Mouse (Mus musculus): ENCODE results near the gene 2310009B15Rik. TPM values are rescaled to one million over a fixed set of nuclear protein-coding genes. Genes with fewer than 3 reads are reported as not detected.
"Not testable (repeated sequence)": the region's sequence is repeated elsewhere in the genome, so short reads cannot be mapped to it uniquely, and the experiment has no call there.

The 2310009B15Rik gene
- 8.6 and 8.9 TPM in 2 replicates for polyA plus RNA-seq (2011; ENCODE audit: insufficient read depth, insufficient read length, low read depth, missing spikeins)

GRCm38 (mm10) chr1:138856101-138856950 is at the start of gene 2310009B15Rik:
Gene 2310009B15Rik, minus strand, starts transcription at chr1:138856852.
- not testable (repeated sequence) for H3K27ac ChIP-seq (ENCODE audit: insufficient read depth, low read length); H3K36me3 ChIP-seq (ENCODE audit: control insufficient read depth, insufficient read depth, low read length, poor library complexity, severe bottlenecking)

GRCm38 (mm10) chr1:138906256-138906655 is 49.6 kb upstream of the 2310009B15Rik start:
- TF ChIP-seq POLR2A (IDR thresholded peaks at IDR 0.05; ENCODE audit: insufficient read depth, low read length) (no peak), CTCF (IDR thresholded peaks at IDR 0.05; ENCODE audit: low read depth, low read length) (no peak), EP300 (IDR thresholded peaks at IDR 0.05; ENCODE audit: insufficient read depth, low read depth, low read length) (no peak)
- Histone ChIP-seq H3K27ac (ENCODE audit: insufficient read depth, low read length) (no peak overlapping the region), H3K27me3 (ENCODE audit: control insufficient read depth, insufficient read depth, low read length, poor library complexity, severe bottlenecking) (no peaks in the 10 kb centered on the region)

More at GRCm38 (mm10) chr1:138856101-138856950, at the start of gene 2310009B15Rik:
- not testable (repeated sequence) for H3K9me3 ChIP-seq (replicated peaks; ENCODE audit: control insufficient read depth, insufficient read depth, low read length, poor library complexity, severe bottlenecking); H3K27me3 ChIP-seq (ENCODE audit: control insufficient read depth, insufficient read depth, low read length, poor library complexity, severe bottlenecking); H3K4me1 ChIP-seq (ENCODE audit: control insufficient read depth, insufficient read depth, low read length)
- Histone ChIP-seq H3K9ac (ENCODE audit: low read depth, poor library complexity, severe bottlenecking) (peak within 1 kb of the TSS; percentile 78; the same call in 1 of the 2 replicates), H3K4me3 (ENCODE audit: low read depth, low read length) (peak within 1 kb of the TSS; percentile 77)

GRCm38 (mm10) chr1:138905092-138905765 is 48.6 kb upstream of the 2310009B15Rik start:
- no peak overlapping the region for H3K9ac ChIP-seq (ENCODE audit: low read depth, poor library complexity, severe bottlenecking)
- no peaks in the 10 kb centered on the region for H3K27me3 ChIP-seq (ENCODE audit: control insufficient read depth, insufficient read depth, low read length, poor library complexity, severe bottlenecking)
- no peak overlapping the region for H3K4me3 ChIP-seq (ENCODE audit: low read depth, low read length)
- no peaks in the 10 kb centered on the region for H3K36me3 ChIP-seq (ENCODE audit: control insufficient read depth, insufficient read depth, low read length, poor library complexity, severe bottlenecking)
- peaks cover 7% of the 10 kb centered on the region for H3K9me3 ChIP-seq (replicated peaks; ENCODE audit: control insufficient read depth, insufficient read depth, low read length, poor library complexity, severe bottlenecking)
- no peak overlapping the region for H3K27ac ChIP-seq (ENCODE audit: insufficient read depth, low read length)
- no peaks in the 10 kb centered on the region for H3K4me1 ChIP-seq (ENCODE audit: control insufficient read depth, insufficient read depth, low read length)
- no peak for TF ChIP-seq POLR2A (IDR thresholded peaks at IDR 0.05; ENCODE audit: insufficient read depth, low read length)
- TF ChIP-seq CTCF (IDR thresholded peaks at IDR 0.05; ENCODE audit: low read depth, low read length), result no peak
- TF ChIP-seq EP300 (IDR thresholded peaks at IDR 0.05; ENCODE audit: insufficient read depth, low read depth, low read length), result no peak

More at GRCm38 (mm10) chr1:138906256-138906655, 49.6 kb upstream of the 2310009B15Rik start:
- Histone ChIP-seq H3K9ac (ENCODE audit: low read depth, poor library complexity, severe bottlenecking) (no peak overlapping the region), H3K4me3 (ENCODE audit: low read depth, low read length) (no peak overlapping the region), H3K9me3 (replicated peaks; ENCODE audit: control insufficient read depth, insufficient read depth, low read length, poor library complexity, severe bottlenecking) (peaks cover 4% of the 10 kb centered on the region), H3K36me3 (ENCODE audit: control insufficient read depth, insufficient read depth, low read length, poor library complexity, severe bottlenecking) (no peaks in the 10 kb centered on the region), H3K4me1 (ENCODE audit: control insufficient read depth, insufficient read depth, low read length) (no peaks in the 10 kb centered on the region)

GRCm38 (mm10) chr1:138903894-138904293 is 47.2 kb upstream of the 2310009B15Rik start:
- H3K27ac ChIP-seq (ENCODE audit: insufficient read depth, low read length), result 0 out of 2 replicates have a peak overlapping the region, but pooled peaks have one; percentile 24
- H3K36me3 ChIP-seq (ENCODE audit: control insufficient read depth, insufficient read depth, low read length, poor library complexity, severe bottlenecking), result no peaks in the 10 kb centered on the region
- TF ChIP-seq CTCF (IDR thresholded peaks at IDR 0.05; ENCODE audit: low read depth, low read length), result no peak
- no peak for TF ChIP-seq POLR2A (IDR thresholded peaks at IDR 0.05; ENCODE audit: insufficient read depth, low read length)
- TF ChIP-seq EP300 (IDR thresholded peaks at IDR 0.05; ENCODE audit: insufficient read depth, low read depth, low read length), result no peak
- no peak overlapping the region for H3K4me3 ChIP-seq (ENCODE audit: low read depth, low read length)
- H3K9ac ChIP-seq (ENCODE audit: low read depth, poor library complexity, severe bottlenecking), result no peak overlapping the region
- H3K9me3 ChIP-seq (replicated peaks; ENCODE audit: control insufficient read depth, insufficient read depth, low read length, poor library complexity, severe bottlenecking), result peaks cover 7% of the 10 kb centered on the region
- H3K4me1 ChIP-seq (ENCODE audit: control insufficient read depth, insufficient read depth, low read length), result no peaks in the 10 kb centered on the region
- H3K27me3 ChIP-seq (ENCODE audit: control insufficient read depth, insufficient read depth, low read length, poor library complexity, severe bottlenecking), result 0 out of 2 replicates have a peak, but pooled peaks cover 1% of the 10 kb centered on the region

GRCm38 (mm10) chr1:138901431-138902117 is 44.9 kb upstream of the 2310009B15Rik start:
- H3K9ac ChIP-seq (ENCODE audit: low read depth, poor library complexity, severe bottlenecking), result no peak overlapping the region
- no peaks in the 10 kb centered on the region for H3K36me3 ChIP-seq (ENCODE audit: control insufficient read depth, insufficient read depth, low read length, poor library complexity, severe bottlenecking)
- H3K27ac ChIP-seq (ENCODE audit: insufficient read depth, low read length), result no peak overlapping the region
- H3K4me1 ChIP-seq (ENCODE audit: control insufficient read depth, insufficient read depth, low read length), result no peaks in the 10 kb centered on the region
- H3K27me3 ChIP-seq (ENCODE audit: control insufficient read depth, insufficient read depth, low read length, poor library complexity, severe bottlenecking), result 0 out of 2 replicates have a peak, but pooled peaks cover 1% of the 10 kb centered on the region
- TF ChIP-seq CTCF (IDR thresholded peaks at IDR 0.05; ENCODE audit: low read depth, low read length) (no peak), POLR2A (IDR thresholded peaks at IDR 0.05; ENCODE audit: insufficient read depth, low read length) (no peak), EP300 (IDR thresholded peaks at IDR 0.05; ENCODE audit: insufficient read depth, low read depth, low read length) (no peak)
- H3K9me3 ChIP-seq (replicated peaks; ENCODE audit: control insufficient read depth, insufficient read depth, low read length, poor library complexity, severe bottlenecking), result peaks cover 7% of the 10 kb centered on the region
- H3K4me3 ChIP-seq (ENCODE audit: low read depth, low read length), result no peak overlapping the region

Data from ES-Bruce4 (cell line).